Mouse (Mus musculus): Measurements from ENCODE around the gene Ptprn2. TPM values are rescaled to one million over a fixed set of nuclear protein-coding genes. Genes with fewer than 3 reads are reported as not detected.

The Ptprn2 gene
- polyA plus RNA-seq, 1 experiment from 2014 or later, result 0.07 TPM

DNA sequence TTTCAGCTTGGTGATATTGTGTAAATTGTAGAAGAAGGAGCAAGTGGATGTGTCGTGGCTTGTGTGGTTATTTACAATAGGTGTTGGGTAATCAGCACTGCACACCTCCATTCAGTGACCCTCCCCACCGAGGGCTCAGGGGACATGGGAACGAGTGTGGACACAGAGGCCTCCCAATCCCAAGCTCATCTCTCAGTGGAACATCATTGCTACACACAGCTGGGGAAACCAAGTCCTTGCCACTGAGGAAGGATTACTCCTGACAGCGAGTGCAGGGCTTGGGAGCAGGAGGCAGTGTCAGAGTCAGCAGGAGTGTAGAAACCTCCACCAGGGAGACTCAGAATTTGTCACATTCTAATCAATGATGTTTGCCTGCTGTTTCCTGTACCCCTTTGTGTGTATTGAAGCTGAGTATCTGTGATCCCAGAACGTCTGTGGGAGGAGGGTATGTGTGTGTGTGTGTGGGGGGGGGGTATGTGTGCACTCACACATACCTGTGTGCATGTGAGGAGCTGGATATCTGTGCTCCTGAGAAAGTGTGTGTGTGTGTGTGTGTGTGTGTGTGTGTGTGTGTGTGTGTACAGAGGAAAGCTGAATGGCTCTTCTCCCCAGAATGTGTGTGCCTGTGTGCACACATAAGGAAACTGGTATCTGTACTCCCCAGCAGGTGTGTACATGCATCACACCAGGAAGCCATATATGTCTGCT is 599.3 kb downstream of the Ptprn2 start:
- H3K9ac ChIP-seq (ENCODE audit: low read length), result no peak overlapping the region

DNA sequence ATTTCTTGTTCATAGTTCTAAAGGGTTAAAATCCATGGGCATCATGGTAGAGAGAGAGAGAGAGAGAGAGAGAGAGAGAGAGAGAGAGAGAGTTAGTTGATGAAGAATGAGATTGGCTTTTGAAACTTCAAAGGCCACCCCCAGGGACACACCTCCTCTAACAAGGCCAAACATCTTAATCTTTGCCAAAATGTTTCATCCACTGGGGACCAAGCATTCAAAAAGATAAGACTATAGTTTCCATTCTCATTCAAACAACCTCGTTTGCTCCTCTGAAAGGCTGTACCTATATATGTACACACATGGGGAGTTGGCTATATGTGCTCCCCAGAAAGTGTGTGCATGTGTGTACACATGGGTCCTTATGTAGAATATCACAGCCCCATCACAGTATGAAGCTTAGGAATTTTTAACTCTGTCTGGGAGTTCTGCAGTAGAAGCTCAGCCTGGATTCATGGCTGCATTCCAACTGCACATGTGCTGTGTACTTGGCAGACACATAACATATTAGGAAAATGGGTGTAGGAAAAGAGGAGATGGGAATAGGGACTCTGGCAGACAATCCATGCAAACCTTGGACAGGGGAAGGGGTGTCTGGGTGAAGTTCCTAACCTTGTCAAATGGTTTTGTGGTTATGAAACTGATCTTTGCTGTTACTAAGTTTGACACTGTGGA is 600.3 kb downstream of the Ptprn2 start:
- no peak overlapping the region for H3K27ac ChIP-seq (ENCODE audit: low read length)
- 48% methylated on average over 1 of the region's 1 CpGs for WGBS
- H3K27me3 ChIP-seq (ENCODE audit: control insufficient read depth, insufficient read depth, low read length), result no peaks in the 10 kb centered on the region
- no peak overlapping the region for H3K4me3 ChIP-seq (ENCODE audit: low read length)
- no peak for ATAC-seq (replicated peaks; ENCODE audit: extremely low read depth, insufficient read depth, low FRiP score)
- no peak overlapping the region for H3K4me2 ChIP-seq (ENCODE audit: low read depth, low read length)
- H3K36me3 ChIP-seq (ENCODE audit: control insufficient read depth, insufficient read depth), result no peaks in the 10 kb centered on the region
- H3K4me1 ChIP-seq (ENCODE audit: control insufficient read depth, insufficient read depth, low read length), result peaks cover 7% of the 10 kb centered on the region; the same call in 1 of the 2 replicates
- no peak overlapping the region for H3K9ac ChIP-seq (ENCODE audit: low read length)
- no peaks in the 10 kb centered on the region for H3K9me3 ChIP-seq (replicated peaks; ENCODE audit: control insufficient read depth, low read length)

More for the DNA sequence above, 599.3 kb downstream of the Ptprn2 start:
- H3K9me3 ChIP-seq (replicated peaks; ENCODE audit: control insufficient read depth, low read length), result no peaks in the 10 kb centered on the region
- H3K4me2 ChIP-seq (ENCODE audit: low read depth, low read length), result no peak overlapping the region
- no peaks in the 10 kb centered on the region for H3K36me3 ChIP-seq (ENCODE audit: control insufficient read depth, insufficient read depth)
- WGBS, result 51% methylated on average over 5 of the region's 5 CpGs
- H3K4me3 ChIP-seq (ENCODE audit: low read length), result no peak overlapping the region
- H3K27ac ChIP-seq (ENCODE audit: low read length), result no peak overlapping the region
- H3K4me1 ChIP-seq (ENCODE audit: control insufficient read depth, insufficient read depth, low read length), result peaks cover 7% of the 10 kb centered on the region; the same call in 1 of the 2 replicates
- H3K27me3 ChIP-seq (ENCODE audit: control insufficient read depth, insufficient read depth, low read length), result no peaks in the 10 kb centered on the region
- no peak for ATAC-seq (replicated peaks; ENCODE audit: extremely low read depth, insufficient read depth, low FRiP score)

DNA sequence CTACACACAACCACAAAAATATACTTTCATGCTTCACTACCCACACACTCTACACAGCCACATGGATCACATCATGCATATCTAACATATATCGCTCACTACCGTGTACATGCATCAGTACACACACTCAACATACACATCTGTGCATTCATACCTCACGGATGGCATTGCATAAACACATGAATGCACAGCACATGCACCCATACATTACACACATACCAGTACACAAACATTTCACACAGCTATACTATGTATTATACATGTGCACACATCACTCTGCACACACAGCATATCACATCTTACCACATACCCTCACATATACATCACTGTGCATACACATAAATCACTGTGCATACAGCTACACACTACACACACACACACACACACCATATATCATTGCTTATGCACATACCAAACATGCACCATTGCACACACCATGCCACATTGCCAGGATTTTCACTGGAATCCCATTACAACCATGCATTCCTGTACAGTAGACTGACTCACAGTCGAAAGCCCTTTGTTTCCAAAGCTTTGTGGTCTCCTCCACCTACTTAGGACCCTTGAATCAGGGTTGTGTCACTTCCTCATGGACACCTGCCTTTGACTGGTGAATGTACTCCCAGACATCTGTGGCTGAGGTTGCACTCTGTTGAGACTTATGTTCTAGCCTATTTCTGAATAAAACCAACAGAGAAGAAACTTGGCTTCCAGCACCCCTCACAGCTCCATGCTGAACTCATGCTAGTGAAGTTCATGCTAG is 607.0 kb downstream of the Ptprn2 start:
- ATAC-seq (replicated peaks; ENCODE audit: extremely low read depth, insufficient read depth, low FRiP score), result no peak
- H3K4me3 ChIP-seq (ENCODE audit: low read length), result no peak overlapping the region
- H3K9ac ChIP-seq (ENCODE audit: low read length), result no peak overlapping the region
- H3K27me3 ChIP-seq (ENCODE audit: control insufficient read depth, insufficient read depth, low read length), result no peaks in the 10 kb centered on the region
- H3K36me3 ChIP-seq (ENCODE audit: control insufficient read depth, insufficient read depth), result no peaks in the 10 kb centered on the region
- 87% methylated on average over 4 of the region's 4 CpGs for WGBS
- H3K4me1 ChIP-seq (ENCODE audit: control insufficient read depth, insufficient read depth, low read length), result no peaks in the 10 kb centered on the region
- H3K9me3 ChIP-seq (replicated peaks; ENCODE audit: control insufficient read depth, low read length), result no peaks in the 10 kb centered on the region
- H3K27ac ChIP-seq (ENCODE audit: low read length), result no peak overlapping the region
- no peak overlapping the region for H3K4me2 ChIP-seq (ENCODE audit: low read depth, low read length)

DNA sequence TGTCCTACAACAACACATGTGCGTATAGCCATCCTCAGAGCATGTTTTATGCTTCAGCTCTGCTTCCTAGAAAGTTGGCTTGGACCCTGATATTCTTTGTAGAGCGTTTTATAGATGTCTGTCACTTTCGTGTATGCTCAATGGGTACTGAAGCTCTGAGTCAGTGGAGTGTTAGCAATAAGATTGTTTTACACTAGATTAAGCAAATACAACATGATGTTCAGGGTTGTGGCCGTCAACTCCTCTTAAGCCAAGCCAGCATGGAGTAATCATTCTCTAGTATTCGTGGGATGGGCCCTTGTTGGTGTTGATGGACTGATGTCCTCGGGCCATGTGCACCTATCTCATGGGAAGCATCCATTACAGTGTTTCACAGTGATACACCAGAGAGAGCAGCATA is 610.4 kb downstream of the Ptprn2 start:
- H3K4me2 ChIP-seq (ENCODE audit: low read depth, low read length), result no peak overlapping the region
- H3K27me3 ChIP-seq (ENCODE audit: control insufficient read depth, insufficient read depth, low read length), result no peaks in the 10 kb centered on the region
- H3K9me3 ChIP-seq (replicated peaks; ENCODE audit: control insufficient read depth, low read length), result no peaks in the 10 kb centered on the region
- ATAC-seq (replicated peaks; ENCODE audit: extremely low read depth, insufficient read depth, low FRiP score), result no peak
- H3K4me1 ChIP-seq (ENCODE audit: control insufficient read depth, insufficient read depth, low read length), result no peaks in the 10 kb centered on the region
- WGBS, result 78% methylated on average over 6 of the region's 6 CpGs
- no peak overlapping the region for H3K4me3 ChIP-seq (ENCODE audit: low read length)
- H3K36me3 ChIP-seq (ENCODE audit: control insufficient read depth, insufficient read depth), result no peaks in the 10 kb centered on the region
- H3K27ac ChIP-seq (ENCODE audit: low read length), result no peak overlapping the region
- H3K9ac ChIP-seq (ENCODE audit: low read length), result no peak overlapping the region

DNA sequence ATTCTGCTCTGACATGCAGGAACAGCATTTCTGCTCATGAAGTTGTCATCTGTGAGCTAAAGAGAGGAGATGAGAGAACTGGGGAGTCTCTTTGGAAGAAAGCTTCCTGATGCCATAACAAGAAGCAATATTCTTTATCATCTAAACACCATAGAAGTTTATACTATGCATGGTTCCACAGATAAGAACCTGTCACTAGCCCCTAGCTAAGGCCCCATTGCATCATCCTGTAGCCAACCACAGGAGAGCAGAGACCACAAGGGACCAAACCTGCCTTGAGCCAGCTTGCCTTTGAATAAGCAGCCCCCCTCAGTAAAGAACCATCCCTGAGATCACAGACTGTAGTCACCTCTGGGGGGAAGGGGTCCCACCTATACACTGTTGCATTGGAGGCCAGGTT is 612.8 kb downstream of the Ptprn2 start:
- no peak overlapping the region for H3K4me2 ChIP-seq (ENCODE audit: low read depth, low read length)
- no peak for ATAC-seq (replicated peaks; ENCODE audit: extremely low read depth, insufficient read depth, low FRiP score)

DNA sequence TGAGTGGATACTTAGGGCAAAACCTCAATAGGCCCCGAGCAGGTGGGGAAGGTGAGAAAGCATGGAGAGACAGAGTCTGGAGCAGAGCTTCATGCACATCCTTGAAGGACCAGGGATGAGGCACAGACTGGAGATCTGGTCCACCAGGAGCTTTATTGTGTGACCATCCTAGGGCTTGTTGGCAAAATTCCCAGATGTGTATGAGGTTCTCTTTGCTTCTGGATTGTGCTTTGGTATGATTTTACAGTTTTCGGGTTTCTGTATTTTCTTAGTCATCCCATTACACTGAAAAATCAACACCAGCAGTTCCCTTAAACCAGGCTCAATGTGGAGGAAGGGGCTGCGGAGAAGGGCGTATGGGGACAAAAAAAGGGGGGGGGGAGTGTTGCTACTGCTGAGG is 621.2 kb downstream of the Ptprn2 start:
- Histone ChIP-seq H3K27me3 (ENCODE audit: control insufficient read depth, insufficient read depth, low read length) (no peaks in the 10 kb centered on the region), H3K9ac (ENCODE audit: low read length) (no peak overlapping the region), H3K36me3 (ENCODE audit: control insufficient read depth, insufficient read depth) (no peaks in the 10 kb centered on the region), H3K27ac (ENCODE audit: low read length) (no peak overlapping the region), H3K4me2 (ENCODE audit: low read depth, low read length) (peak overlapping the region; percentile 38), H3K4me3 (ENCODE audit: low read length) (no peak overlapping the region), H3K4me1 (ENCODE audit: control insufficient read depth, insufficient read depth, low read length) (no peaks in the 10 kb centered on the region), H3K9me3 (replicated peaks; ENCODE audit: control insufficient read depth, low read length) (no peaks in the 10 kb centered on the region)
- no peak for ATAC-seq (replicated peaks; ENCODE audit: extremely low read depth, insufficient read depth, low FRiP score)
- WGBS, result 46% methylated on average over 4 of the region's 4 CpGs

More for the DNA sequence above, 612.8 kb downstream of the Ptprn2 start:
- Histone ChIP-seq H3K9ac (ENCODE audit: low read length) (no peak overlapping the region), H3K4me1 (ENCODE audit: control insufficient read depth, insufficient read depth, low read length) (no peaks in the 10 kb centered on the region), H3K9me3 (replicated peaks; ENCODE audit: control insufficient read depth, low read length) (no peaks in the 10 kb centered on the region), H3K36me3 (ENCODE audit: control insufficient read depth, insufficient read depth) (no peaks in the 10 kb centered on the region), H3K27me3 (ENCODE audit: control insufficient read depth, insufficient read depth, low read length) (no peaks in the 10 kb centered on the region), H3K4me3 (ENCODE audit: low read length) (no peak overlapping the region), H3K27ac (ENCODE audit: low read length) (no peak overlapping the region)

DNA sequence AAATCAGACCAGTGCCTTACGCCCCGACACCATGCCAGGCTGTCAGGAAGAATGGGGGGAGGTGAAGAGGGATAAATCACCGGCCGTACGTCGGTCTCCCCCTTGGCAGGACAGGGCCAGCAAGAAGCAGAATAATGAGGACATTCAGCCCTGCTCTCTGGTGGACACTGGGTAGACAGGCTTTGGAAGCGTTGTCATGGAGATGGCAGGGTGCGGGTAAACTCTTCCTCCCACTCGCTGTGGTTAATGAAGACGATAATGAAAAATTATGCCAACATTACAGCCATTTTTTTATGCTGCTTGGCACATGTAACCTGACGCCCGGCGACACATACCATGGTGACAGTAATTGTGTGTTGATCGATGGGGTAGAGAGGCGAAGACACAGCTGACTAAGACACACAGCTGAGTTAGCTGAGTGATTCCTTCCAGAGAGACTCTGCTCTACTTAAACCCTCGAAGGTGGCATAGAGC is 621.7 kb downstream of the Ptprn2 start:
- H3K9me3 ChIP-seq (replicated peaks; ENCODE audit: control insufficient read depth, low read length), result no peaks in the 10 kb centered on the region
- no peak overlapping the region for H3K4me3 ChIP-seq (ENCODE audit: low read length)
- no peak for ATAC-seq (replicated peaks; ENCODE audit: extremely low read depth, insufficient read depth, low FRiP score)
- H3K4me2 ChIP-seq (ENCODE audit: low read depth, low read length), result peak overlapping the region; percentile 38
- no peak overlapping the region for H3K27ac ChIP-seq (ENCODE audit: low read length)
- no peaks in the 10 kb centered on the region for H3K4me1 ChIP-seq (ENCODE audit: control insufficient read depth, insufficient read depth, low read length)
- H3K27me3 ChIP-seq (ENCODE audit: control insufficient read depth, insufficient read depth, low read length), result no peaks in the 10 kb centered on the region
- no peak overlapping the region for H3K9ac ChIP-seq (ENCODE audit: low read length)
- 38% methylated on average over 16 of the region's 16 CpGs for WGBS
- H3K36me3 ChIP-seq (ENCODE audit: control insufficient read depth, insufficient read depth), result no peaks in the 10 kb centered on the region

DNA sequence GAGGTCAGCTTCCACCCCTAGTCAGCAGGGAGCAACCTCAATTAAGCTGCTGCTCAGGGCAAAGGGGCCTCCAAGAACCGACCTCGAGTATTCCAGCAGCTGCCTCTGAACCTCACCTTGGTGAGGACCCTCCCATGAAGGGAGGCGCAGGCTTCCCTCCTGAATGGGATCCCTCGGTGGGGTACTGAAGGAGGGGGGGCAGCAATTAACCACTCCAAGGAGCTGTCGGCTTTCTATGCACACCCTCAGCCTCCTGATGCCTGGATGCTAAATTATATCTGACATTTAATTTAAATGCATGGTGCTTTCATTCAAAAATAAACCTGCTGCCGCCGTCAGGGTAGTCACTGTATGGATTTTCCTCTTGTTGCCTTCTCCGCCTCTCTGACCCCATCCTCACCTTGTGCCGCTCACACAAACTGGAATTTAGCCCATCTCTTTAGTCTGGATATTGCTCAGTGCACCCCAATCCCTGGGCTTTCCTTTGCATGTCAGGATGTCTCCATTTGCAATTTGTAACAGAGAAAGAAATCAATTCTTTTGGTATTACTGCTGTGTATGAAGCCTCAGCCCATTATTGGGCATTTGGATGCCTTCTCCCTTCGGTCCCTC is 629.8 kb downstream of the Ptprn2 start:
- no peak for ATAC-seq (replicated peaks; ENCODE audit: extremely low read depth, insufficient read depth, low FRiP score)
- Histone ChIP-seq H3K36me3 (ENCODE audit: control insufficient read depth, insufficient read depth) (no peaks in the 10 kb centered on the region), H3K27me3 (ENCODE audit: control insufficient read depth, insufficient read depth, low read length) (no peaks in the 10 kb centered on the region), H3K4me2 (ENCODE audit: low read depth, low read length) (no peak overlapping the region), H3K4me3 (ENCODE audit: low read length) (no peak overlapping the region), H3K9ac (ENCODE audit: low read length) (no peak overlapping the region), H3K27ac (ENCODE audit: low read length) (no peak overlapping the region), H3K9me3 (replicated peaks; ENCODE audit: control insufficient read depth, low read length) (no peaks in the 10 kb centered on the region), H3K4me1 (ENCODE audit: control insufficient read depth, insufficient read depth, low read length) (no peaks in the 10 kb centered on the region)
- 69% methylated on average over 10 of the region's 10 CpGs for WGBS

All from heart, embryonic 16.5 days (tissue).